ENCODE assay signal across 15 mouse cellular contexts in the genomic region with DNA sequence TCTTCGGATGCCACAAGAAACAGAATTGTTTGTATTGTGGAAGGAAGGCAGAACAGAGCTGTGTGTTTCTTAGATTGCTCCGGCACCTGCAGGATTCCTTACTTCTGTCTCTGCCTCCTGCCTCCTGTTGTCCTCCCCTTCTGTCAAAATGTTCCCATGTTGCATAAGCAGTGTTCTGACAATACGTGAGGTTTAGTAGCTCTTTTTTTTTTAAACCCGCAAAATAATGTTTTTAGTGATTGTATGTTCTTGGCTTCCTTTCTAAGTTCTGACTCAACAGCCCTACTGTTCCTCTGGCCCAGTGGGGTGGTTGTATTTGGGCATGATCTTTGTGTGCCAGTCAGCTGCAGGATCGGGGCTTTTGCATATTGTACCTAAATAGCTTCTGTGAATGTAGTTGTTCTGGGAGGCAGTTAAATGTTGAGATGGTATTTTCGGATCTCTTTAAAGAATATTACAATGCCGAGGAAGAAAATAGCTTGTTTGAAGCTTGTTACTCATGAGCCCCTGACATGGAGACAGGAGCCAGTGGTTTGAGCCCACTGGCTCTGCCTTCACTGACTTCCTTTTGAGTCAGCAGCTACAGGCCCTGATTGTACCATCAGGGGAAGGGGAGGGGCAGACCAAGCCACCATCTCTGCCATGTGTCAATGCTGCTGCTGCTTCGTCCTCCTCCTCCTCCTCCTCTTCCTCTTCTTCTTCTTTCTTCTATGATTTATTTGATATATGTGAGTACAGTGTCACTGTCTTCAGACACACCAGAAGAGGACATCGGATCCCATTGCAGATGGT. TPM values are rescaled to one million over a fixed set of nuclear protein-coding genes. Genes with fewer than 3 reads are reported as not detected.
DNase-seq lines count a peak whose midpoint lies in the region; ATAC-seq and TF ChIP-seq lines count a peak whose summit lies in the region.
"Had no signal": no experiment of that assay in that cellular context is flagged by ENCODE, and none has a peak within 500 bp of the region (broad histone marks: within the 10 kb centered on the region; RNA-seq: fewer than 3 reads in every experiment).

No protein-coding gene starts in this region.

- peaks cover 2 to 4% of the 10 kb centered on the region in 2 experiments; a peak in 2 of 4 replicates for H3K4me1 ChIP-seq in MEL (ENCODE audit: control insufficient read depth in 1 of 2, insufficient read depth in 2 of 2, low read length in 2 of 2)
- H3K4me1 ChIP-seq: midbrain, embryonic 15.5 days had no signal

- no peak overlapping the region for H3K9ac ChIP-seq in MEL (ENCODE audit: control insufficient read depth, low read depth, low read length, poor library complexity, severe bottlenecking)
- H3K9ac ChIP-seq: forebrain, embryonic 12.5 days; limb, embryonic 15.5 days; midbrain, embryonic 15.5 days; neural tube, embryonic 15.5 days had no signal

- H3K27me3 ChIP-seq in MEL (ENCODE audit: control insufficient read depth in 1 of 2, insufficient read depth in 2 of 2, low read length in 2 of 2), result no peaks in the 10 kb centered on the region
- H3K27me3 ChIP-seq: forebrain, embryonic 12.5 days; limb, embryonic 15.5 days; midbrain, embryonic 15.5 days; neural tube, embryonic 15.5 days had no signal

- TF ChIP-seq EP300 in MEL (IDR thresholded peaks at IDR 0.05; ENCODE audit: low read depth in 1 of 2, low read length in 2 of 2), result no peak

- peaks cover 71% of the 10 kb centered on the region for H3K79me2 ChIP-seq in MEL (ENCODE audit: control insufficient read depth, insufficient read depth, low read length, poor library complexity)

- ATAC-seq in erythroblast, adult 5-6 weeks (replicated peaks; ENCODE audit: low FRiP score, poor library complexity, severe bottlenecking), result no peak
- ATAC-seq: midbrain, embryonic 15.5 days had no signal

- TF ChIP-seq RAD21 in MEL (IDR thresholded peaks at IDR 0.05; ENCODE audit: low read depth, low read length), result no peak

- peaks cover 5 to 17% of the 10 kb centered on the region in 2 experiments for H3K36me3 ChIP-seq in MEL (ENCODE audit: control insufficient read depth in 1 of 2, insufficient read depth in 2 of 2, low read length in 2 of 2)
- H3K36me3 ChIP-seq: forebrain, embryonic 12.5 days; midbrain, embryonic 15.5 days; neural tube, embryonic 15.5 days had no signal

- TF ChIP-seq CTCF in MEL (IDR thresholded peaks at IDR 0.05 in 2 of 3, conservative IDR thresholded peaks at IDR 0.05 in 1 of 3; ENCODE audit: control insufficient read depth in 1 of 3, insufficient read depth in 1 of 3, low read depth in 2 of 3, low read length in 3 of 3, poor library complexity in 1 of 3, severe bottlenecking in 1 of 3), result no peak

- TF ChIP-seq POLR2A in MEL (IDR thresholded peaks at IDR 0.05; ENCODE audit: control insufficient read depth in 1 of 2, insufficient read depth in 1 of 2, low read depth in 1 of 2, low read length in 2 of 2, poor library complexity in 1 of 2), result no peak

- no peak overlapping the region for H3K4me3 ChIP-seq in MEL (ENCODE audit: control insufficient read depth in 1 of 2, insufficient read depth in 1 of 2, low read depth in 2 of 2, low read length in 2 of 2)
- H3K4me3 ChIP-seq: forebrain, embryonic 12.5 days; limb, embryonic 15.5 days; midbrain, embryonic 15.5 days; neural tube, embryonic 15.5 days had no signal

- H3K27ac ChIP-seq in MEL (ENCODE audit: control insufficient read depth, low read depth, low read length), result no peak overlapping the region
- H3K27ac ChIP-seq: forebrain, embryonic 12.5 days; limb, embryonic 15.5 days; midbrain, embryonic 15.5 days; neural tube, embryonic 15.5 days had no signal

- H3K9me3 ChIP-seq in MEL (replicated peaks; ENCODE audit: insufficient read depth, low read length), result no peaks in the 10 kb centered on the region
- H3K9me3 ChIP-seq: forebrain, embryonic 12.5 days; limb, embryonic 15.5 days; midbrain, embryonic 15.5 days; neural tube, embryonic 15.5 days had no signal

- peak; percentile 55 for DNase-seq in layer of hippocampus, adult 11-12 months (ENCODE audit: low spot score)
- DNase-seq in layer of hippocampus, postnatal 10 days (ENCODE audit: low spot score in 2 of 2), result no peak
- no peak for DNase-seq in MEL (ENCODE audit: low read depth, low spot score)
- DNase-seq in cerebellum, postnatal 25 days, result peak; percentile 43 to 47
- DNase-seq in layer of hippocampus, postnatal 14 days (ENCODE audit: low spot score in 2 of 2), result peak; percentile 32 to 63
- DNase-seq in retina, embryonic 14.5 days (ENCODE audit: low spot score), result no peak
- DNase-seq: gastrocnemius, postnatal 36 days; heart, postnatal 10 days; kidney, postnatal 25 days; right cerebral cortex, postnatal 4 days had no signal

TF ChIP-seq in MEL, 35 proteins besides CTCF, POLR2A, EP300 and RAD21:
- TF ChIP-seq POLR2AphosphoS2 (IDR thresholded peaks at IDR 0.05; ENCODE audit: low read length) (no peak), MXI1 (IDR thresholded peaks at IDR 0.05; ENCODE audit: low read depth, low read length) (no peak), ZNF384 (IDR thresholded peaks at IDR 0.05; ENCODE audit: low read depth, low read length) (peak; percentile 6; the same call in 1 of the 2 replicates), TBP (IDR thresholded peaks at IDR 0.05; ENCODE audit: low read depth, low read length) (no peak)

RNA-seq across cellular contexts. Expression of gene Sik3, which starts 13.6 kb away (rescaled TPM):
- total RNA-seq in layer of hippocampus, postnatal 10 days (2021), result 10 to 100 TPM; 83.8 to 85.0 TPM
- total RNA-seq in MEL (2012; rRNA removed), result 63.3 and 78.7 TPM in 2 replicates
- 100 to 1,000 TPM in 1 of 2 experiments, not detected in 1; 111 TPM for polyA plus RNA-seq in MEL (2012; ENCODE audit: insufficient read depth in 1 of 2, insufficient read length in 2 of 2, low read depth in 1 of 2, low replicate concordance in 2 of 2, missing spikeins in 1 of 2)
- 100 to 1,000 TPM; 104 to 118 TPM for total RNA-seq in layer of hippocampus, postnatal 14 days (2021)
- 7.9 and 9.4 TPM in 2 replicates for total RNA-seq in erythroblast, adult 5-6 weeks (2015; ENCODE audit: low replicate concordance)
- total RNA-seq in erythroblast, adult 5-6 weeks (2017; ENCODE audit: low replicate concordance), result 2.5 and 4.5 TPM in 2 replicates

RNA-seq across cellular contexts. Expression of gene Pafah1b2, which starts 13.8 kb away (rescaled TPM):
- total RNA-seq in layer of hippocampus, postnatal 10 days (2021), result 100 to 1,000 TPM; 245 to 256 TPM
- total RNA-seq in MEL (2012; rRNA removed), result 125 and 127 TPM in 2 replicates
- 100 to 1,000 TPM; 131 to 178 TPM for polyA plus RNA-seq in MEL (2012; ENCODE audit: insufficient read depth in 1 of 2, insufficient read length in 2 of 2, low read depth in 1 of 2, low replicate concordance in 2 of 2, missing spikeins in 1 of 2)
- total RNA-seq in layer of hippocampus, postnatal 14 days (2021), result 100 to 1,000 TPM; 196 to 238 TPM
- 9.4 and 14.2 TPM in 2 replicates for total RNA-seq in erythroblast, adult 5-6 weeks (2015; ENCODE audit: low replicate concordance)
- 25.8 and 35.8 TPM in 2 replicates for total RNA-seq in erythroblast, adult 5-6 weeks (2017; ENCODE audit: low replicate concordance)

Comparison
In these comparisons a context has a peak if more than half of its experiments do, and no peak if none do; other contexts are left out.
1. DNase-seq: peak in layer of hippocampus, adult 11-12 months (single experiment), cerebellum, postnatal 25 days (2 of 2) and layer of hippocampus, postnatal 14 days (2 of 2); none in layer of hippocampus, postnatal 10 days (0 of 2), MEL (single experiment) and retina, embryonic 14.5 days (single experiment).